24 mouse cellular contexts compared by ENCODE assay signal in the genomic region with DNA sequence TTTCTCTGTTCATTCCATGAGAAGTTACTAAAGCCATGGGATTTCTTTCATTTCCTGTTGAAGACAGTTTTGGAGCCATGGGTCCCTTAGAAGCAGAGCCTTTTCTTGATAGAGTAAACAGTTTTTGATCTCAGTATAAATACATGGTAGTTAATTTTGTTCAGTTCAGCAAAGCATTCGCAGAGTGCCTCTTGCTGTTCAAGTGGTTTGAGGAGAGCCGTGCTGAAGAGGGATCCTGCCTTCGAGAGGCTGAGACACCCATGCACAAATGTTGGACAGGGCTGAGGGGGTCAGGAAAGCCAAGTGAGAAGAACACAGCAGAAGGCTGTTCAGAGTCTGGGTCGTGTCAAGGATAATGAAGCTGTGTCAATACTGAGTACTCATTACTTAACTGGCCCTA. TPM values are rescaled to one million over a fixed set of nuclear protein-coding genes. Genes with fewer than 3 reads are reported as not detected.
DNase-seq lines count a peak whose midpoint lies in the region; ATAC-seq and TF ChIP-seq lines count a peak whose summit lies in the region.
"Had no signal": no experiment of that assay in that cellular context is flagged by ENCODE, and none has a peak within 500 bp of the region (broad histone marks: within the 10 kb centered on the region; RNA-seq: fewer than 3 reads in every experiment).

No protein-coding gene starts in this region.

- no peak for TF ChIP-seq CTCF in gastrocnemius, adult 2 months (IDR thresholded peaks at IDR 0.05)
- TF ChIP-seq CTCF in kidney, postnatal 0 days (IDR thresholded peaks at IDR 0.05; ENCODE audit: low read depth): no peak

- no peaks in the 10 kb centered on the region for H3K4me1 ChIP-seq in kidney, postnatal 0 days (replicated peaks; ENCODE audit: insufficient read depth, low read length)
- no peaks in the 10 kb centered on the region for H3K4me1 ChIP-seq in neural tube, embryonic 11.5 days (ENCODE audit: control insufficient read depth, insufficient read depth, low read length)
- H3K4me1 ChIP-seq: embryonic facial prominence, embryonic 12.5 days; hindbrain, embryonic 13.5 days had no signal

- H3K36me3 ChIP-seq in kidney, postnatal 0 days (ENCODE audit: insufficient read depth, low read length): 0 out of 2 replicates have a peak, but pooled peaks cover 11% of the 10 kb centered on the region
- no peaks in the 10 kb centered on the region for H3K36me3 ChIP-seq in neural tube, embryonic 11.5 days (ENCODE audit: control insufficient read depth, insufficient read depth, low read length)

- DNase-seq in gastrocnemius, adult 2 months: no peak
- DNase-seq in gastrocnemius, postnatal 36 days: no peak
- DNase-seq in kidney, postnatal 0 days (ENCODE audit: low spot score): peak; percentile 15
- no peak for DNase-seq in kidney, postnatal 14 days
- peak; percentile 9 for DNase-seq in neural tube, embryonic 11.5 days (ENCODE audit: low spot score)
- no peak for DNase-seq in neural tube, embryonic 10.5 days (ENCODE audit: extremely low spot score, low spot score)
- peak; percentile 72 for DNase-seq in lung, postnatal 36 days
- no peak for DNase-seq in cerebellum, adult 11-12 months
- DNase-seq: adrenal gland, adult 8-10 months; adrenal gland, postnatal 25 days; cerebellum, adult 18-20 months; cerebellum, adult 9-11 months; cerebellum, postnatal 25 days; forebrain, postnatal 0 days; gastrocnemius, postnatal 25 days; heart, postnatal 36 days had no signal

- no peaks in the 10 kb centered on the region for H3K9me3 ChIP-seq in kidney, postnatal 0 days (replicated peaks; ENCODE audit: low read length)
- no peaks in the 10 kb centered on the region for H3K9me3 ChIP-seq in neural tube, embryonic 11.5 days (ENCODE audit: control insufficient read depth, low read length)
- H3K9me3 ChIP-seq: embryonic facial prominence, embryonic 12.5 days; embryonic facial prominence, embryonic 15.5 days; hindbrain, embryonic 10.5 days; hindbrain, embryonic 13.5 days had no signal

- intact Hi-C loops in gastrocnemius, adult 2 months (cut with DNase I): no loop called here
- intact Hi-C loops in gastrocnemius, postnatal 36 days (cut with DNase I): no loop called here

- H3K9ac ChIP-seq in kidney, postnatal 0 days (ENCODE audit: low read depth, low read length): no peak overlapping the region
- no peak overlapping the region for H3K9ac ChIP-seq in neural tube, embryonic 11.5 days (ENCODE audit: low read length)
- H3K9ac ChIP-seq: embryonic facial prominence, embryonic 12.5 days; embryonic facial prominence, embryonic 15.5 days; forebrain, postnatal 0 days; hindbrain, embryonic 13.5 days had no signal

- ATAC-seq in kidney, postnatal 0 days (replicated peaks; ENCODE audit: low FRiP score, low read depth): no peak
- no peak for ATAC-seq in neural tube, embryonic 11.5 days (ENCODE audit: insufficient read depth, low FRiP score, low TSS enrichment)
- ATAC-seq: activated CD4-positive, CD25-positive, alpha-beta regulatory T cell, adult 4 months; forebrain, embryonic 14.5 days; forebrain, postnatal 0 days; hindbrain, embryonic 16.5 days had no signal

- peak overlapping the region; percentile 16; the same call in 1 of the 2 replicates for H3K27ac ChIP-seq in gastrocnemius, adult 2 months
- H3K27ac ChIP-seq in kidney, postnatal 0 days: no peak overlapping the region
- no peak overlapping the region for H3K27ac ChIP-seq in neural tube, embryonic 11.5 days (ENCODE audit: low read depth, low read length)
- H3K27ac ChIP-seq: embryonic facial prominence, embryonic 12.5 days; embryonic facial prominence, embryonic 15.5 days; hindbrain, embryonic 10.5 days; hindbrain, embryonic 13.5 days had no signal

- no peaks in the 10 kb centered on the region for H3K27me3 ChIP-seq in kidney, postnatal 0 days (ENCODE audit: insufficient read depth, low read length)
- no peaks in the 10 kb centered on the region for H3K27me3 ChIP-seq in neural tube, embryonic 11.5 days (ENCODE audit: control insufficient read depth, insufficient read depth, low read length)
- H3K27me3 ChIP-seq: embryonic facial prominence, embryonic 12.5 days; embryonic facial prominence, embryonic 15.5 days; hindbrain, embryonic 13.5 days had no signal

- H3K4me2 ChIP-seq in kidney, postnatal 0 days (ENCODE audit: low read length): no peak overlapping the region
- H3K4me2 ChIP-seq in neural tube, embryonic 11.5 days (ENCODE audit: low read depth): no peak overlapping the region
- H3K4me2 ChIP-seq: embryonic facial prominence, embryonic 12.5 days; embryonic facial prominence, embryonic 15.5 days; heart, embryonic 11.5 days; hindbrain, embryonic 13.5 days had no signal

- 74% methylated on average over 4 of the region's 4 CpGs for WGBS in kidney, postnatal 0 days
- 80% methylated on average over 4 of the region's 4 CpGs for WGBS in neural tube, embryonic 11.5 days

- no peak overlapping the region for H3K4me3 ChIP-seq in gastrocnemius, adult 2 months
- no peak overlapping the region for H3K4me3 ChIP-seq in kidney, postnatal 0 days (replicated peaks; ENCODE audit: low read depth, low read length)
- H3K4me3 ChIP-seq in neural tube, embryonic 11.5 days (ENCODE audit: low read depth, low read length): no peak overlapping the region
- H3K4me3 ChIP-seq: embryonic facial prominence, embryonic 12.5 days; embryonic facial prominence, embryonic 15.5 days; hindbrain, embryonic 10.5 days; hindbrain, embryonic 13.5 days had no signal

RNA-seq across cellular contexts. Expression of a gene that starts 32.5 kb away (rescaled TPM):
- total RNA-seq in gastrocnemius, adult 2 months (2021): 1 to 10 TPM; 2.7 to 3.8 TPM
- 1 to 10 TPM; 3.0 to 3.4 TPM for total RNA-seq in gastrocnemius, postnatal 36 days (2021)
- 11.6 TPM in 2 replicates for polyA plus RNA-seq in kidney, postnatal 0 days (2015; fragmentation: Nextera tagmentation; extraction: Ambion mirVana)
- 13.7 and 14.4 TPM in 2 replicates for polyA plus RNA-seq in neural tube, embryonic 11.5 days (2014; fragmentation: Nextera tagmentation; extraction: Ambion mirVana)

Comparison
In these comparisons a context has a peak if more than half of its experiments do, and no peak if none do; other contexts are left out.
1. DNase-seq: peak in kidney, postnatal 0 days (single experiment), neural tube, embryonic 11.5 days (single experiment) and lung, postnatal 36 days (single experiment); none in gastrocnemius, adult 2 months (single experiment), gastrocnemius, postnatal 36 days (0 of 2), kidney, postnatal 14 days (single experiment), neural tube, embryonic 10.5 days (single experiment) and cerebellum, adult 11-12 months (single experiment).